Mouse (Mus musculus): ENCODE data around the gene Dock1.

Dock1 gene

DNA sequence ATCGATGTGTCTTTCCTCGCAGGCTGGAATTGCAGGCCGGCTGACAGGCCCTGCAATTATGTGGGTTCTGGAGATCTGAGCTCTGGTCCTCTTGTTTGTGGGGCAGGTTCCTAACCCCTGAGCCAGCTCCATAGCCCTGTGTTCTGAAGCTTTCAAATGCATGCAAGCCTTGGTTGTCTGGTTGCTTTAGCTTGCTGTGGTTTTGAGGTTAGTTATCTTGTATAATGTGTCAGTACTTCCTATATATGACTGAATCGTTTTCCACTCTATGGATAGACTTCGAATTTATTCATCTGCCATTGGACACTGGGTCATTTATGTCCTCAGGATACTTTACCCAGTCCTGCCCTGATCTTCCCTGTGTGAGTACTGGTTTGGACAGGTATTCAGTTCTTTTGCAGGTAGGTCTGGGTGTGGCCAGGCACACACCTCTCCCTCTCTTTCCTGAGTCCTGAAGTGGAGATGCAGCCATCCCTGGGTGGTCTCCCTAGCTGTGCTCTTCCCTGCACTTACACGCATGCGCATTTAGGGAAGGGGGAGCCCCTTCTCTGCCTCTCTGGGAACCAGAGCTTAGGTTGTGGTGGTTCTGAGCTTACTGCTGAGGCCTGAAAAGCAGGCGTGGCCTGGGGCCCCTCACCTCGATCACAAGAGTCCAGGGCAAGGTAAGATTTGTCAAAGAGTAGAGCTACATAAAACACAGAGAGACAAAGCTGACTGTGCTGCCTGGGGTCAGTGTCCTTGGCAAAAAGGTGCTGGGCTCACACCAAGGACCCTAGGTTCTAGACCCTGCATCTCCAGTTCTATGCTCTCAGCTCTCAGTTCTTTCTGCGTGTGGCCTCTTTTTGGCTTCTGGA, 25.9 kb downstream of the Dock1 start:
- no peak for DNase-seq

GRCm38 (mm10) chr7:134697479-134697878, 27.0 kb downstream of the Dock1 start:
- DNase-seq: no peak

- DNase-seq: no peak
These were observed 27.8 kb downstream of the Dock1 start for GRCm38 (mm10) chr7:134698246-134698645.

GRCm38 (mm10) chr7:134700001-134700400, 29.5 kb downstream of the Dock1 start:
- DNase-seq: no peak

DNA sequence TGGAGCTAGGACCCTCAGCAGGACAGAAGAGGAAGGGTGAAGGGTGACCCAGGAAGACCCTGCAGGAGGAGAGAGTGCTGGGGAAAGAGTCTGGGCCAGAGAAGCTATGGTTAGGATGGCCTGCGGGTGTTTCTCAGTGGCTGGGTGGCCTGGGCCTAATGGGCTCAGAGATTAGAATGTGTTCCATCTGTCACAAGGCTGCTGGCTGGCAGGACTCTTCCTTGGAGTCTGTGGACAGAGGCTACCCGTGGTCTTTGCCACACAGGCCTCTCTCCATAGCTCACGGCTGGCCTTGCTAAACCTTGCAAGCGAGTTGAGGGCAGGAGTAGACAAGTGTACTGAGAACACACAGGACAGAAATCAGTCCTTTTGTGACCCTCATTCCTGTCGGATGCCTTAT, 32.0 kb downstream of the Dock1 start:
- no peak for DNase-seq

GRCm38 (mm10) chr7:134703704-134704103, 33.2 kb downstream of the Dock1 start:
- peak; percentile 70 to 80 for DNase-seq

DNA sequence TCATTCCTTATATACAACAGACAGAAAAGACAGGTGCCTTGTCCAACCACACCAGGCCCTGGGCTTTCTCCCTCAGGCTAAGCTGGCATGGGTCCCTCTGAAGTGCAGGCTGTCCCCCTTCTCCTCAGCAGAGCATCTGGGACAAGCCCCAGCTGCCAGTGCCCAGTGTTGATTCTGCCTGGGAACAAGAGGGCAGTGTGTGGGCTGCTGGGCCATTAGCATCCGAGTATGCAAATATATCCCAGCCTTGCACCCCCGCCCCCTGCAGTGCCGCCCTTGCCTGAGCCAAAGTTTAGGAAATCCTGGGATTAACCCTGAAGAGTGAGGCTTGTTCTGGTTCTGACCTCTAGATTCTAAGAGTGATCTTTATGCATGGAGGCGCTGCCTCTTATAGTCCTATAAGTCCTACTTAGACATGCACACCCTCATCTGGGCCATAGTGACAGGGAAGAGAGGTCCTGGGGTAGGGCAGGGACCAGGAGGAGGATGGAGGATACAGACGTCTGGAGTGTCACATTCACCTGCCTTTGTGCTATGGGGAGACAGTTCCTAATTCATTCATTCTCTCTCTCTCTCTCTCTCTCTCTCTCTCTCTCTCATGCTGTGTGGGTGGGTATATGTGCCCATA, 38.9 kb downstream of the Dock1 start:
- no peak for DNase-seq

GRCm38 (mm10) chr7:134711576-134711975, 41.1 kb downstream of the Dock1 start:
- no peak for DNase-seq

GRCm38 (mm10) chr7:134719406-134719805, 49.0 kb downstream of the Dock1 start:
- DNase-seq: no peak

- DNase-seq: no peak
These were observed 51.9 kb downstream of the Dock1 start for GRCm38 (mm10) chr7:134722361-134722760.

DNA sequence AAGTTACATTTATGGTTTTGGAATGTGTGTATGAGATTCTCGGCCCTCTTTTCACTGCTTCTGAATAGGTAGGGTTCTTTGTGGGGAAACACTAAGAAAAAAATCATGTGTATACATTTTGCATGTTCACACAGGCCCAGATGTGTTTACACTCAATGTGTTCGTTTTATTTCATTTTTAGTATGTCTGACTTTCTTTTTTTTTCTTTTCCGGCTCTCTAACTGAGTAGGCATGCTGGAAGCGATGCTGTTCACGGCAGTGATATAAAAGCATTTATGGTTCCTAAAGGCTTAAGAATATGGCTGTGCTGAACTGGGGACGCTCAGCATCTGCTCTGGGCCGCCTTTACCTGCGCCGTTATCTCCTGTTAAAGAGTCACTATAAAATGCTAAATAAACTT, 52.5 kb downstream of the Dock1 start:
- no peak for DNase-seq

GRCm38 (mm10) chr7:134723509-134723908, 53.1 kb downstream of the Dock1 start:
- no peak for DNase-seq

- no peak for DNase-seq
These were observed 54.4 kb downstream of the Dock1 start for GRCm38 (mm10) chr7:134724841-134725240.

- no peak for DNase-seq
These were observed 55.4 kb downstream of the Dock1 start for GRCm38 (mm10) chr7:134725551-134726529.

DNA sequence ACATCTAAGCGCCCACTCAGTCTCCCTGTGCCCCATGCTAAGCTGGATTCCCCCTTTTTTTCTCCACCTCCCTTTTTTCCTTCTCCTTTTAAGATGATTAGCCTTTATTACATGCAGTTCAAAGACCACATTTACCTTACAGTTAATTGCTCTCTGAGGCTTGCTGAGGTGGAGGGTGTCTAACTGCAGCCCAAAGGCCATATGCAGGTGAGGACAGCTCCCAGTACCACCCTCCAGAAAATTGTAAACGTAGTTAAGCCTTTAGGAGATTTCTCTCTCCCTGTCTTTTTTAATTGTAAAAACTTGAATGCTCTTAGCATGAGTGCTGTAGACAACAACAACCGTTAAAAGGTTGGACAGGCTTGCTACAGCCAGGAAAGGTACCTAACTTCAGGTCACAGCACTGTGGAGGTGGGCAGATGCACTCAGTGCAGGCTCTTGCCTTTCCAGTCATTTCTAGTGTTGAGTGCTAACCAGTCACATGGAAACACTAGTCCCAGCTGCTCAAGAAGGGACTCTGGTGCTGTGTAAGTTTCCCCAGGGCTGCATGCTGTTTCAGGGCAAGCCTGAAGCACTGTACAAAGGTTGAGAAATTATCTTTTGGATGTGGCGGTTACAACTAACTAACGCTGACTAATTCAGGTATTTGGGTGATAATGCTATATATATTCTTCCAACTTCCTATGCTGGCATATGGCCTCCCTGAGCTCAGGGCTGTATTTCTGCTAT, 56.2 kb downstream of the Dock1 start:
- DNase-seq: no peak

DNA sequence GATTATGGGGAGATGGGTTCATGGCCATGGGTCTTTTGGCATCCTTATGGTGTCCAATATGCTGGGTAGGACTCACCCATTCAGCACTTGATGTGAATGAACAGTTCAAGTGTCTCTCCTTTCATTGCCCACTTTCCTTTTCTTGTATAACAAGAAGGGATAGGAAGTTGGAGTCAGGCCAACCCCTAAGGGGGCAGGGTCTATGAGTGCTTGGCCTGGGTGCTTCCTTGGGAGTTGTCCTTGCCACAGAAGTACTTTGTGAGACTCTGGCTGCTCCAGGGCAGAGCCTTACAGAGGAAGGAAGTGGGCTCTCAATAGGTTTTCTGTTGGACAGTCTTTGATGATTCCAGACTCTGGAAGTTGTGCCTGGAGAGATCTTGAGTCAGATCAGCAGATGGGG, 58.9 kb downstream of the Dock1 start:
- DNase-seq: no peak

- no peak for DNase-seq
These were observed 60.1 kb downstream of the Dock1 start for GRCm38 (mm10) chr7:134730406-134731126.

- no peak for DNase-seq
These were observed 76.6 kb downstream of the Dock1 start for GRCm38 (mm10) chr7:134747059-134747458.

DNA sequence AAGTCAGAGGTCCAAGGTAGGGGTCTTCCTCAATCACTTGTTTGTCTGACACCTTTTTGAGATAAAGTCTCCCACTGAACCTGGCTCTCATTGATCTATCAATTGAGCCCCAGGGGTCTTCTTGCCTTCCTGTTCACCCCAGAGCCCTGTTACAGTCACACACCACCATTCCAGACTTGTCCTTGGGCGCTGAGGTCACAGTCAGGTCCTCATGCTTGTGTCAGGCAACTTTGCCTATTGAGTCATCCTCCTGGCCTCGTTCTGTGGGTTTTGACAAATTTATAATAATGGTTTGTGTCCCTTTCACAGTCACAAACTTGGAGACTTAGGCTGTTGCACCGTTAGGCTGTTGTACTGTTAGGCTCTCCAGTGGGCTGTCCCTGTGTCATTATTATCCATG, 77.9 kb downstream of the Dock1 start:
- no peak for DNase-seq

GRCm38 (mm10) chr7:134749613-134750012, 79.2 kb downstream of the Dock1 start:
- no peak for DNase-seq

GRCm38 (mm10) chr7:134751496-134751895, 81.0 kb downstream of the Dock1 start:
- DNase-seq: no peak

DNA sequence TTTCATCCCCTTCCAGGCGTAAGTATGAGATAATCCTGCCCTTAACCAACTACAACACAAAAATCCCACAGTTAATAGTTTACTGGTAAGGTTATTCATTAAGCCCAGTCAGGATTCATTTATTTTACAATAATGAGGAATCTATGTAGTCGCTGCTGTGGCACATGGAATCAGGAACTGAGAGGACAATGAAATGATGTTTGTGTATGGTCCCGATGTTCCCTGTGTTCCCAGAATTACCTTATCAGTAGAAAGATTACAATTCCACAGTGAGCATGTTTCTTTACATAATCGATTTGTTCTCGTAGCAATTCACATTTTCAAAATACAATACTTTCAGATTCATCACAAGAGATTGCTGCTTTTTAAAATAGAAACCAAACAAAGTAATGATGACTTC, 83.0 kb downstream of the Dock1 start:
- no peak for DNase-seq

Measured in kidney, adult 8-10 months (tissue).